In the genomic region with DNA sequence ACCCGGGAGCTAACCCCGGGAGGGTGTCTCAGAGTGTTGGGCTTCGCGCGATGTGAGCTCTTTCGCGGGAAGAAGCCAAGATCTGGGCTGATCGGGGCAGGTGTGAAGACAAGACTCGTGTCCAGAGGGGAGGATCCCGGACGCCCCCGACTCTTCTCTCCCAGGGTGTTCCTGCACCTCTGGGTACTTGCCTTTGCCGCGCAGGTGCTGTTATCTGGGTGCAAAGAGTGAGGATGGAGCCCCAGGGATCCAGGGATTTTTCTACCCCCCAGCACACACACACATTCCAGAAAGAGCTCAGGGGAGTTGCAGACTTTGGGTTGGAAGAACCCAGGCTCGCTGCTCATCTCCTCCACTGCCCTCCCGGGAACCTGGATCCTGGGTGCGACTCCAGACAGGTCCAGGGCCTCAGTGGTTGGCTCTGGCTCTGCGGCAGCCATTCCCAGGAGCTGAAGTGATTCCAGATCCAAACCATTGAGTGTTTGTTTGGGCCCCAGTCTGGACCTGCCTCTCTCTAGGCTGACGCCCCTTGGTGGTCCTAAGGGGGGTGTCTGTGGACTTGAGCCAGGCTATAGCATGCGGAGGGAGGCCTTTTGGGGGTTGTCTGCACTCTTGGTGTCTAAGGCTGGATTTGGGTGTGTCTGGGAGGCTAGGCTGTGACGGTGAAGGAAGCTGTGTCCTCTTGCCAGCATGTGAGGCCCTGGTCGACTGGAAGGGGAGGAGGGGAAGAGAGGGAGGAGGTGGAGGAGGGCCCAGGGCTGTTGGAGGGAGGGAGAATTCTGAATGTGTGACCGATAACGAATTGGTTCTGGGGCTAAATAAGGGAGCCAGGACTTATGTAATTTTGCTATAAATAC, we compare ENCODE assay signal across 8 mouse cellular contexts. TPM values are rescaled to one million over a fixed set of nuclear protein-coding genes. Genes with fewer than 3 reads are reported as not detected.
DNase-seq lines count a peak whose midpoint lies in the region; ATAC-seq lines count a peak whose summit lies in the region.

No protein-coding gene starts in this region.

- H3K4me3 ChIP-seq in hindbrain, embryonic 15.5 days: peak overlapping the region; percentile 92
- peak overlapping the region; percentile 94 for H3K4me3 ChIP-seq in macrophage (ENCODE audit: inconsistent target)

- H3K27ac ChIP-seq in hindbrain, embryonic 15.5 days (replicated peaks): peak overlapping the region; percentile 79
- H3K27ac ChIP-seq in macrophage: peak overlapping the region; percentile 76

- peaks cover 51% of the 10 kb centered on the region for H3K4me1 ChIP-seq in hindbrain, embryonic 15.5 days (replicated peaks)

- peak; percentile 84 for DNase-seq in adipocyte (ENCODE audit: low spot score)
- DNase-seq in cerebellum, postnatal 25 days: peak; percentile 83
- DNase-seq in frontal cortex, postnatal 36 days (ENCODE audit: low spot score in 2 of 2): peak; percentile 77 to 80
- peak; percentile 58 to 81 for DNase-seq in left cerebral cortex, adult 9 months (ENCODE audit: low spot score in 2 of 2)
- DNase-seq in right cerebral cortex, postnatal 36 days (ENCODE audit: low spot score in 2 of 2): peak; percentile 57 to 77
- no peak for DNase-seq in thymus, postnatal 4 days

- H3K9me3 ChIP-seq in hindbrain, embryonic 15.5 days: no peaks in the 10 kb centered on the region

- H3K36me3 ChIP-seq in hindbrain, embryonic 15.5 days: no peaks in the 10 kb centered on the region
- no peaks in the 10 kb centered on the region for H3K36me3 ChIP-seq in macrophage (ENCODE audit: inconsistent target)

- H3K79me2 ChIP-seq in macrophage (ENCODE audit: inconsistent target): peaks cover 54% of the 10 kb centered on the region

- H3K27me3 ChIP-seq in hindbrain, embryonic 15.5 days: peaks cover 7% of the 10 kb centered on the region; the same call in 1 of the 2 replicates

- 2% methylated on average over 24 of the region's 24 CpGs for WGBS in hindbrain, embryonic 15.5 days
- WGBS in macrophage (ENCODE audit: missing documents): 13% methylated on average over 22 of the region's 24 CpGs

- peak; percentile 24; the same call in 1 of the 2 replicates for ATAC-seq in hindbrain, embryonic 15.5 days (ENCODE audit: low FRiP score, low read depth)

- H3K4me2 ChIP-seq in hindbrain, embryonic 15.5 days: peak overlapping the region; percentile 94

- H3K9ac ChIP-seq in hindbrain, embryonic 15.5 days: peak overlapping the region; percentile 90

RNA-seq across cellular contexts. Expression of gene Sept8, which starts 1.3 kb away (rescaled TPM):
- 18.6 and 20.7 TPM in 2 replicates for polyA plus RNA-seq in hindbrain, embryonic 15.5 days (2015; fragmentation: Nextera tagmentation; extraction: Ambion mirVana)
- 100 to 1,000 TPM; 104 to 407 (median 189) TPM for total RNA-seq in macrophage (2018; cell fraction: chromatin; rRNA removed)
- 100 to 1,000 TPM in 8 of 26 experiments, 10 to 100 TPM in 18; 52.1 to 132 (median 76.4) TPM for total RNA-seq in macrophage (2018; cell fraction: cytosol; rRNA removed)
- total RNA-seq in macrophage (2018; cell fraction: nucleus; rRNA removed): 100 to 1,000 TPM in 17 of 26 experiments, 10 to 100 TPM in 9; 61.1 to 259 (median 114) TPM
- 69.8 to 121 TPM (median 83.7 TPM) in 3 replicates for polyA plus RNA-seq in macrophage (2018)

RNA-seq across cellular contexts. Expression of gene Sowaha, which starts 40.3 kb away (rescaled TPM):
- polyA plus RNA-seq in hindbrain, embryonic 15.5 days (2015; fragmentation: Nextera tagmentation; extraction: Ambion mirVana): 1.3 and 1.6 TPM in 2 replicates
- not detected for total RNA-seq in macrophage (2018; cell fraction: chromatin; rRNA removed)
- under 1 TPM in 1 of 26 experiments, not detected in 25; 0.05 TPM for total RNA-seq in macrophage (2018; cell fraction: cytosol; rRNA removed)
- not detected for total RNA-seq in macrophage (2018; cell fraction: nucleus; rRNA removed)
- not detected in 3 replicates for polyA plus RNA-seq in macrophage (2018)

RNA-seq across cellular contexts. Expression of gene Gm9945, which starts 40.4 kb away (rescaled TPM):
- polyA plus RNA-seq in hindbrain, embryonic 15.5 days (2015; fragmentation: Nextera tagmentation; extraction: Ambion mirVana): 0.38 TPM in 1 of 2 replicates, not detected in the other
- not detected for total RNA-seq in macrophage (2018; cell fraction: chromatin; rRNA removed)
- not detected for total RNA-seq in macrophage (2018; cell fraction: cytosol; rRNA removed)
- not detected for total RNA-seq in macrophage (2018; cell fraction: nucleus; rRNA removed)
- polyA plus RNA-seq in macrophage (2018): not detected in 3 replicates

RNA-seq across cellular contexts. Expression of gene Kif3a, which starts 46.8 kb away (rescaled TPM):
- 318 and 324 TPM in 2 replicates for polyA plus RNA-seq in hindbrain, embryonic 15.5 days (2015; fragmentation: Nextera tagmentation; extraction: Ambion mirVana)
- total RNA-seq in macrophage (2018; cell fraction: chromatin; rRNA removed): 100 to 1,000 TPM in 8 of 26 experiments, 10 to 100 TPM in 18; 15.4 to 187 (median 34.8) TPM
- total RNA-seq in macrophage (2018; cell fraction: cytosol; rRNA removed): 100 to 1,000 TPM in 4 of 26 experiments, 10 to 100 TPM in 22; 14.2 to 136 (median 46.7) TPM
- total RNA-seq in macrophage (2018; cell fraction: nucleus; rRNA removed): 100 to 1,000 TPM in 3 of 26 experiments, 10 to 100 TPM in 23; 11.7 to 127 (median 30.6) TPM
- polyA plus RNA-seq in macrophage (2018): 25.8 to 223 TPM (median 90.7 TPM) in 3 replicates

RNA-seq across cellular contexts. Expression of gene Gm9837, which starts 50.1 kb away (rescaled TPM):
- polyA plus RNA-seq in hindbrain, embryonic 15.5 days (2015; fragmentation: Nextera tagmentation; extraction: Ambion mirVana): not detected in 2 replicates
- not detected for total RNA-seq in macrophage (2018; cell fraction: chromatin; rRNA removed)
- not detected for total RNA-seq in macrophage (2018; cell fraction: cytosol; rRNA removed)
- not detected for total RNA-seq in macrophage (2018; cell fraction: nucleus; rRNA removed)
- not detected in 3 replicates for polyA plus RNA-seq in macrophage (2018)
